Mouse (Mus musculus) cerebellum, adult 9-10 months (tissue): ENCODE results near the gene Sp3.
A peak's percentile ranks its signal among the peaks of the same experiment; 100 is the strongest.
"Not testable (repeated sequence)": the region's sequence is repeated elsewhere in the genome, so short reads cannot be mapped to it uniquely, and the experiment has no call there.

ENCODE experiments used
- DNase-seq: peaks from one replicate; pipeline ENCODE4 v3.0.0; 2022

Sp3 gene

GRCm38 (mm10) chr2:72980337-72981074 is at the start of gene Sp3:
Gene Sp3 (minus strand): TSS chr2:72980446.
- DNase-seq, result peak; percentile 97

- no peak for DNase-seq
Measured at GRCm38 (mm10) chr2:73029846-73030245, 49.6 kb upstream of the Sp3 start.

DNA sequence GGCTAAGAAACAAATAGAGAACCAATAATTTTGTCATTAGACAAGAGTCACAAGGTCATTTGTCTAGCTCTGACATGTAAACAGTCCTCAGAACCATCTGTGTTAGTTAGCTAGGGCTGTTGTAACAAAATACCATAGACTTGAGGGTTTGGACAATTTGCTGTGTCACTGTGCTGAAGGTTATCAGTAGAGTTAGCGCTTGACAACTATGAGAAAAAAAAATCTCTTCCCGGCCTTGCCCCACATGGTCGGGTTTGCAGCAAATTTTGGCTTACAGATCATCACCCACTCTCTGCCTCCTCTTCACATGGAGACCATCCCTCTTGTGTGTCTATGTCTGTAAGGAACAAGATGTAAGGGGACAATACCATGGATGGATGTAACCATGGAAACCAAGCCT is 47.8 kb upstream of the Sp3 start:
- DNase-seq, result no peak

DNA sequence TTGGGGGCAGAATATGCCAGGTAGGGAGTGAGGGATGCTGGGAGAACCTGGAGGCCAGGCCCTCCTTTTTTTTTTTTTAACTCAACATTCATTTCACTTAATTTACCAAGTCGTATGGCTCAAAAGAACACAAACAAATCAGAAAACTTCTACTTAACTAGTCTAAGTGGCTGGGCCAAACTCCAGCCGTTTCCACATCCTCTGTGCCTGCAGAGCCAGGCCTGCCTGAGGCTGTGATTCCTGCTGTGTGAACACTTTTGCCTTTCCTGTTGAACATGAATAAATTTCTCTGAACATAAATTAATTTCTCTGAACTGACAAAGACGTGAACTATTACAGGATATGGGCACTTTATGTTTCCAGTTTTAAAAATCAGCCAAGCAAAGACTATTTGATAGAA is 46.9 kb upstream of the Sp3 start:
- no peak for DNase-seq

DNA sequence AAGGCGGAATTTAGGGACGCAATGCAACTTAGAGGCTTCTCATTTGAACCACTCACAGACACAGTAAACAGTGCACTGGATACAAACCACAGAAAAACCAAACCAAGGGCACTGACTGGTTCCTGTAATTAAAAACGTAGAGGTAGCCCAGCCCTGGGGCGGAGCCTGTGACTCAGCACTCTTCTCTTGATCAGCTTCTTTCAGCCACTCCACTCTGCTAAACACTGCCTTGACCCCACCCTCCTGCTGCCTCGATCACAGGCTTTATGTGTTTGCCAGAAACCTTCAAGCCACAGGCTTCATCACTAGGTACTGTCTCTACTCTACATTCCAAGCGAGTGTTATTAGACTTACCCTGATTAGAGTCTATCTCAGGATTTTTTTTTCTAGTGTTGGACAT is 43.6 kb upstream of the Sp3 start:
- no peak for DNase-seq

DNA sequence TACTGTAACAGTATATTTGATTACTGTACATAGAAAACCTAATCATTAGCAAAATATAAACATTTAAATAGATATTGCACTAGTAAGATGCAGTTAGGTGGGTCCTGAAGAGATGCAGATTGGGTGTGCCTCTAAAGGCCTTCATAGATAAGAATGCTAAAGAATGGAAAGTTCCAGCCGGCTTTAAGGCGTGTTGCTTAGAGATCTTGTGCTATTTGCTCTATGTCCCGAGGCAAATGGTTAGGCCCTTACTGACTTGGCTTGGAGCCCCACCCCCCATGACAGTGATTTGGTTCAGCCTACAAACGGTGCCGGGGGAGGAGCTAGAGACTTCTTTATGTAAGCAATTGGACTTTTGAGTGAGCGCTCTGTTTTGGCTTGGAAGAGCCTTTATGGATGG is 40.8 kb upstream of the Sp3 start:
- DNase-seq, result no peak

GRCm38 (mm10) chr2:73019371-73020146 is 39.3 kb upstream of the Sp3 start:
- DNase-seq, result peak; percentile 63

- DNase-seq, result not testable (repeated sequence)
Measured at GRCm38 (mm10) chr2:73014063-73014462, 33.8 kb upstream of the Sp3 start.

- DNase-seq, result no peak
Measured at GRCm38 (mm10) chr2:73012636-73013035, 32.4 kb upstream of the Sp3 start.

GRCm38 (mm10) chr2:73007472-73007871 is 27.2 kb upstream of the Sp3 start:
- DNase-seq, result no peak

- no peak for DNase-seq
Measured at GRCm38 (mm10) chr2:73005611-73006515, 25.6 kb upstream of the Sp3 start.

DNA sequence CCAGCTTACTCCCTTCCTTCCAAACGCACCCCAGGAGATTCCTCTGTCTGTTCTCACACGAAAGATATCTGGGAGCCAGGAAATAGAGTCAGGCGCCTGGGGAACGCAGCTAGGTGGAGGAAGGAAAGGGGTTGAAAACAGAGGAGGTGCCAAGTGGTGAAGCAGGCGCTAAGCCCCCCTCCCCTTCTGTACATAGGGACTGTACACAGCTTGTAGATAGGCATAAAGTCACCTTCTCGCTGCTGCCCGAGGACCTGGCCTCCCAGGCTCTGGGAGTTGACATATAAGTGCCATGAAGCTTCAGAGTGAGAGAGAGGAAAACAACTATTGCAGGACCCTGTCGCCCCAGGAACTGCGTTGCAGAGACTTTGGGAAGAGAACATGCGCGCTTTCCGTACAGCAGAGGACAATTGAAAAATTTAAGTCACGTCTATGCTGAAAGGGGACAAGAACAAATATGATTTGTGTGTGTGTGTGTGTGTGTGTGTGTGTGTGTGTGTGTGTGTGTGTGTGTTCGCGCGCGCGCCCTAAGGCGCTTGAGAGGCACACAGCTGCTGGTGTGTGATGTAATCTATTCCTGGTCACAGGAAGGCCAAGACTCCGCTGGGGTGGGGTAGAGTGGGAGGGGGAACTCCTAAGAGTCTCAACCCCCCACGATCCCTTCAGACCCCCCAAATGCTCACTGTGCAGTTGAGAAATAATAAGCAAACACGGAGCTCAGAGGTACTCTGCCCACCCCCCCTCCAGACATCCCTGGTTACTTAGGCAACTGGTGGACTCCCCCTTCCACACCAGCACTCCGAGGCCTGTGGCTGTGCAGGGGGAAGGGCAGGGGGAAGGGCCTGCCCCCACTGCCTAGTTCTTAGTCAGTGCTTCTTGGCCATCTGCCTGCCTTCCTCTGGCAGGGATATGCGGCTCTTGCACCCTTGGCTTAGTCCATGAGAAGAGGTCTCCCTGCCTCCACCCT is 23.8 kb upstream of the Sp3 start:
- no peak for DNase-seq

- no peak for DNase-seq
Measured at GRCm38 (mm10) chr2:73003049-73003448, 22.8 kb upstream of the Sp3 start.

GRCm38 (mm10) chr2:73002451-73002850 is 22.2 kb upstream of the Sp3 start:
- DNase-seq, result no peak

DNA sequence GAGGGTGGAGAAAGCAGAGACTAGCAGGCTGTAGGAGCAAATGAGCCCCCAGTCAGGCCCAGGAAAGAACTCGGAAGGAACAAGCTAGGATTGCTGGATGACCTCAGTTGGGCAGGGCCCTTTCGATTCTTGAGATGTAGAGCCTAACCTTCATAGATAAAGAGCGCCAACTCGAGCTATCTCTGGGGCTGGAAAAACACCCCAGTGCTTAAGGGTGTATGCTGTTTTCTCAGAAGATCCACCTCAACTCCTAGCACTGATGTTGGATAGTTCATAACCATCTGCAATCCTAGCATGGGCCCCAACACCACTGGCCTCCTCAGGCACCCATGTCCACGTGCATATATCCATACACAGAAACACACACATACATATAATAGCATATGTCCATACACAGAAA is 21.7 kb upstream of the Sp3 start:
- no peak for DNase-seq

- DNase-seq, result no peak
Measured at GRCm38 (mm10) chr2:73000194-73000593, 19.9 kb upstream of the Sp3 start.

GRCm38 (mm10) chr2:72997586-72997985 is 17.3 kb upstream of the Sp3 start:
- no peak for DNase-seq

DNA sequence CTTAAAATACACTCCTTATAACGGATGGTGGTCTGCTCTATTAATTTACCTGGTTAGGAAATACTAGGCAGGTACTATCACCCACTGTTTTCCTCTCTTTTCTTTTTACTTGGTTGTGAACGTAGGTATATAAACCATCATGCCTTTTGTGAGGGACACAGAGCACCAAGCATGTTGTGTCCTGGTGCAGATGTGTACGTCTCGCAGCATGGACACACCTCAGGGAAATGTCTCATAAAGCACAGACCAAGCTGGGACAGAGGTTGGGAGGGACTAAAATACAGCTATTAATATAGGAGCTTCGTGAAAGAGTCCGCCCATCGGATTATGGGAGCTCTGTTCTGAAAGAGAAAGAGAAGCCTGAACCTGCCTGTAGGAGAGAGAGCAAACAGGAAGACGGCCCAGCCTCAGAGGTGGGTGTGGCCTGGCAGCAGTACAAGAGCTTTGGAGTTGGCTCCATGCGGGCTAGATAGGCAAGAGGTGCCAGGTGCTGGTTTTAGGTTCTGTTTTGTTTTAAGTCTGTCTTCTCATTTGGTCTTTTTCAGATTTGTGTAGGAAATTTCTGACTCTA is 16.6 kb upstream of the Sp3 start:
- DNase-seq, result peak; percentile 70

DNA sequence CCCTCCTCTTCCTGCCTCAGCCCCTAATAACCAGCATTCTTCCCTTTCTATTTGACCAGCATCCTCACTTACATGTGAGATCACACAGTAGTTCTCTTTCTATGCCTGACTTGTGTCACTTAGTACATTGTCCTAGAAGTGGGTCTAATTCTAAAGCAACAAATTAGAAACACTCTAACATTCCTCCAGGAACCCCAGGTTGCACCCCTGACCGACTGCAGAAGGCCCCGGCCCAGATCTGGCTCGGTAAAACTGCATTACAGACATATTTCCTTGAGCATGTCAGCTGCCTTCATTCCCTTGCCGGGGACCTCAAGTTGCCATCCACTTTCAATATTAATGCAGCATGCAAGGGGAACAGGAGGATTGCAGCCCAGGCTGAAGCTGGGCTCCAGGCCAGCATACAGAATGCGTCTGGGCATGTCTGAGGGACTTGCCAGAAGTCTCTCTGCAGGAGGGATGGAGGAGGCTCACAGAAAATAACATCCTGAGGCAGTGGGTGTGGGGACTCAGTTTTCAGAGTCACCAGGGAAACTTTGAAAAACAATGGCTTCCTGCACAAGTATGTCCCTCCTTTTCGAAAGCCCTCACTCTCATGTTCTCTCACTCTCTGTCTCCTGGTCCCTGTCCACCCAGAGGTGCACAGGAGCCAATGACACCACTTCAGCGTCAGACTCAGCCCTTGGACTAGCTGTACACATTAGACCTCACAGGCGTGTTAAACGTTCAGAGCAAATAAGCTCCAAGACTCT is 15.3 kb upstream of the Sp3 start:
- DNase-seq, result peak; percentile 87

DNA sequence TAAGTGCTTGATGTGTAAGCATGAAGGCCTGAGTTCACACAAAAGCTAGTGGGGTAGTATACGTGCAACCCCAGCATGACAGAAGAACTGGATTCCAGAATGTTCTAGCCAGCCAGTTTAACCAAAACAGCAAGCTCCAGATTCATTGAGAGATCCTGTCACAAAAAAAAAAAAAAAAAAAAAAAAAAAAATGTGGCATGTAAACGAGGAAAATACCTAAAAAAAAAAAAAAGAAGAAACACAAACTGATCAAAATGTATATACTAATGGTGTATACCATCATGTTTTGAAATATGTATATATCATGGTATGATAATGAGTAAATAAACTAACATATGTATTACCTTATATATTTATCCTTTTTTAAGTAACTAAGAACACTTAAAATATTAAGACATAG is 13.9 kb upstream of the Sp3 start:
- no peak for DNase-seq

GRCm38 (mm10) chr2:72992497-72992896 is 12.3 kb upstream of the Sp3 start:
- DNase-seq, result no peak
